Mouse (Mus musculus): Measurements from ENCODE around the gene Msx2. TPM values are rescaled to one million over a fixed set of nuclear protein-coding genes. Genes with fewer than 3 reads are reported as not detected.

Gene Msx2
- polyA plus RNA-seq, 1 experiment from 2014 or later, result 22.9 TPM

- peak overlapping the region; percentile 12; the same call in 1 of the 2 replicates for H3K4me3 ChIP-seq (replicated peaks)
These were observed 7.6 kb downstream of the Msx2 start for GRCm38 (mm10) chr13:53465191-53465820.

GRCm38 (mm10) chr13:53464441-53465001 is 8.4 kb downstream of the Msx2 start:
- Histone ChIP-seq H3K9ac (no peak overlapping the region), H3K4me3 (replicated peaks) (0 out of 2 replicates have a peak overlapping the region, but pooled peaks have one; percentile 6), H3K27ac (replicated peaks) (peak overlapping the region; percentile 34; the same call in 1 of the 2 replicates), H3K9me3 (replicated peaks) (no peaks in the 10 kb centered on the region), H3K36me3 (no peaks in the 10 kb centered on the region), H3K27me3 (peaks cover 78% of the 10 kb centered on the region), H3K4me1 (peaks cover 33% of the 10 kb centered on the region), H3K4me2 (replicated peaks) (peak overlapping the region; percentile 24)
- 19% methylated on average over 21 of the region's 21 CpGs for WGBS
- ATAC-seq (ENCODE audit: insufficient number of reproducible peaks, low FRiP score, low TSS enrichment, low read depth), result no peak

More at GRCm38 (mm10) chr13:53465191-53465820, 7.6 kb downstream of the Msx2 start:
- Histone ChIP-seq H3K4me1 (peaks cover 33% of the 10 kb centered on the region), H3K27ac (replicated peaks) (no peak overlapping the region), H3K9me3 (replicated peaks) (no peaks in the 10 kb centered on the region), H3K4me2 (replicated peaks) (peak overlapping the region; percentile 35), H3K9ac (no peak overlapping the region), H3K27me3 (peaks cover 79% of the 10 kb centered on the region), H3K36me3 (no peaks in the 10 kb centered on the region)
- 16% methylated on average over 26 of the region's 26 CpGs for WGBS
- no peak for ATAC-seq (ENCODE audit: insufficient number of reproducible peaks, low FRiP score, low TSS enrichment, low read depth)

GRCm38 (mm10) chr13:53463946-53464345 is 8.9 kb downstream of the Msx2 start:
- peak overlapping the region; percentile 34; the same call in 1 of the 2 replicates for H3K27ac ChIP-seq (replicated peaks)
- no peak overlapping the region for H3K4me3 ChIP-seq (replicated peaks)

GRCm38 (mm10) chr13:53463037-53463436 is 9.8 kb downstream of the Msx2 start:
- peaks cover 33% of the 10 kb centered on the region for H3K4me1 ChIP-seq
- peak overlapping the region; percentile 55; the same call in 1 of the 2 replicates for H3K27ac ChIP-seq (replicated peaks)
- no peaks in the 10 kb centered on the region for H3K36me3 ChIP-seq
- peak overlapping the region; percentile 46 for H3K4me3 ChIP-seq (replicated peaks)
- H3K27me3 ChIP-seq, result peaks cover 66% of the 10 kb centered on the region
- WGBS, result 7% methylated on average over 7 of the region's 7 CpGs
- no peak overlapping the region for H3K9ac ChIP-seq
- H3K9me3 ChIP-seq (replicated peaks), result no peaks in the 10 kb centered on the region
- ATAC-seq (ENCODE audit: insufficient number of reproducible peaks, low FRiP score, low TSS enrichment, low read depth), result peak; percentile 20; the same call in 1 of the 2 replicates
- H3K4me2 ChIP-seq (replicated peaks), result peak overlapping the region; percentile 86

More at GRCm38 (mm10) chr13:53463946-53464345, 8.9 kb downstream of the Msx2 start:
- Histone ChIP-seq H3K9ac (no peak overlapping the region), H3K4me2 (replicated peaks) (peak overlapping the region; percentile 24; the same call in 1 of the 2 replicates), H3K9me3 (replicated peaks) (no peaks in the 10 kb centered on the region), H3K36me3 (no peaks in the 10 kb centered on the region), H3K4me1 (peaks cover 33% of the 10 kb centered on the region), H3K27me3 (peaks cover 72% of the 10 kb centered on the region)
- WGBS, result 31% methylated on average over 10 of the region's 10 CpGs
- ATAC-seq (ENCODE audit: insufficient number of reproducible peaks, low FRiP score, low TSS enrichment, low read depth), result no peak

- Histone ChIP-seq H3K4me2 (replicated peaks) (peak overlapping the region; percentile 86), H3K27ac (replicated peaks) (0 out of 2 replicates have a peak overlapping the region, but pooled peaks have one; percentile 55), H3K27me3 (peaks cover 63% of the 10 kb centered on the region), H3K9ac (peak overlapping the region; percentile 33), H3K4me3 (replicated peaks) (peak overlapping the region; percentile 46), H3K9me3 (replicated peaks) (no peaks in the 10 kb centered on the region), H3K36me3 (no peaks in the 10 kb centered on the region), H3K4me1 (peaks cover 33% of the 10 kb centered on the region)
- no peak for ATAC-seq (ENCODE audit: insufficient number of reproducible peaks, low FRiP score, low TSS enrichment, low read depth)
- WGBS, result 2% methylated on average over 15 of the region's 15 CpGs
These were observed 10.3 kb downstream of the Msx2 start for GRCm38 (mm10) chr13:53462649-53462970.

- Histone ChIP-seq H3K27me3 (peaks cover 63% of the 10 kb centered on the region), H3K4me1 (peaks cover 33% of the 10 kb centered on the region), H3K9ac (peak overlapping the region; percentile 33), H3K9me3 (replicated peaks) (no peaks in the 10 kb centered on the region), H3K4me2 (replicated peaks) (peak overlapping the region; percentile 86), H3K36me3 (no peaks in the 10 kb centered on the region), H3K27ac (replicated peaks) (no peak overlapping the region), H3K4me3 (replicated peaks) (peak overlapping the region; percentile 46)
- WGBS, result 2% methylated on average over 51 of the region's 51 CpGs
- 0 out of 2 replicates have a peak, but pooled peaks have one; percentile 53 for ATAC-seq (ENCODE audit: insufficient number of reproducible peaks, low FRiP score, low TSS enrichment, low read depth)
These were observed 10.8 kb downstream of the Msx2 start for GRCm38 (mm10) chr13:53461855-53462648.

- WGBS, result 43% methylated on average over 2 of the region's 2 CpGs
- Histone ChIP-seq H3K27me3 (peaks cover 59% of the 10 kb centered on the region), H3K27ac (replicated peaks) (no peak overlapping the region), H3K4me1 (peaks cover 33% of the 10 kb centered on the region), H3K9me3 (replicated peaks) (no peaks in the 10 kb centered on the region), H3K9ac (no peak overlapping the region), H3K36me3 (no peaks in the 10 kb centered on the region), H3K4me2 (replicated peaks) (no peak overlapping the region), H3K4me3 (replicated peaks) (no peak overlapping the region)
- ATAC-seq (ENCODE audit: insufficient number of reproducible peaks, low FRiP score, low TSS enrichment, low read depth), result no peak
These were observed 11.5 kb downstream of the Msx2 start for GRCm38 (mm10) chr13:53461346-53461745.

- no peak for ATAC-seq (ENCODE audit: insufficient number of reproducible peaks, low FRiP score, low TSS enrichment, low read depth)
- 62% methylated on average over 4 of the region's 4 CpGs for WGBS
- no peaks in the 10 kb centered on the region for H3K36me3 ChIP-seq
- no peak overlapping the region for H3K27ac ChIP-seq (replicated peaks)
- H3K4me2 ChIP-seq (replicated peaks), result no peak overlapping the region
- peaks cover 42% of the 10 kb centered on the region for H3K27me3 ChIP-seq
- no peak overlapping the region for H3K4me3 ChIP-seq (replicated peaks)
- peaks cover 21% of the 10 kb centered on the region for H3K4me1 ChIP-seq
- H3K9me3 ChIP-seq (replicated peaks), result no peaks in the 10 kb centered on the region
- no peak overlapping the region for H3K9ac ChIP-seq
These were observed 14.1 kb downstream of the Msx2 start for GRCm38 (mm10) chr13:53458766-53459165.

GRCm38 (mm10) chr13:53454794-53455672 is 17.8 kb downstream of the Msx2 start:
- no peak overlapping the region for H3K9ac ChIP-seq
- H3K9me3 ChIP-seq (replicated peaks), result no peaks in the 10 kb centered on the region
- H3K4me3 ChIP-seq (replicated peaks), result peak overlapping the region; percentile 25
- 0 out of 2 replicates have a peak overlapping the region, but pooled peaks have one; percentile 7 for H3K27ac ChIP-seq (replicated peaks)
- peaks cover 23% of the 10 kb centered on the region for H3K27me3 ChIP-seq
- peaks cover 5% of the 10 kb centered on the region; the same call in 1 of the 2 replicates for H3K4me1 ChIP-seq
- ATAC-seq (ENCODE audit: insufficient number of reproducible peaks, low FRiP score, low TSS enrichment, low read depth), result no peak
- WGBS, result 9% methylated on average over 21 of the region's 21 CpGs
- peak overlapping the region; percentile 42 for H3K4me2 ChIP-seq (replicated peaks)
- no peaks in the 10 kb centered on the region for H3K36me3 ChIP-seq

GRCm38 (mm10) chr13:53453927-53454326 is 18.9 kb downstream of the Msx2 start:
- Histone ChIP-seq H3K27ac (replicated peaks) (no peak overlapping the region), H3K36me3 (no peaks in the 10 kb centered on the region), H3K9ac (no peak overlapping the region), H3K4me3 (replicated peaks) (no peak overlapping the region), H3K27me3 (peaks cover 20% of the 10 kb centered on the region), H3K4me2 (replicated peaks) (no peak overlapping the region), H3K4me1 (peaks cover 5% of the 10 kb centered on the region; the same call in 1 of the 2 replicates), H3K9me3 (replicated peaks) (no peaks in the 10 kb centered on the region)
- ATAC-seq (ENCODE audit: insufficient number of reproducible peaks, low FRiP score, low TSS enrichment, low read depth), result no peak
- 82% methylated on average over 3 of the region's 3 CpGs for WGBS

Measured in embryonic facial prominence, embryonic 15.5 days (tissue).